Mouse (Mus musculus) c-Kit-positive CD71-positive TER-119-positive erythroid progenitor cells, embryonic 14.5 days (primary cell): Measurements from ENCODE around the gene Riox1.
A peak's percentile ranks its signal among the peaks of the same experiment; 100 is the strongest.
"Not testable (repeated sequence)": the region's sequence is repeated elsewhere in the genome, so short reads cannot be mapped to it uniquely, and the experiment has no call there.

Experiments used
- DNase-seq: peaks from one replicate; pipeline ENCODE4 v3.0.0-alpha.2; 2013; ENCODE audit warnings: low spot score

Gene Riox1

DNA sequence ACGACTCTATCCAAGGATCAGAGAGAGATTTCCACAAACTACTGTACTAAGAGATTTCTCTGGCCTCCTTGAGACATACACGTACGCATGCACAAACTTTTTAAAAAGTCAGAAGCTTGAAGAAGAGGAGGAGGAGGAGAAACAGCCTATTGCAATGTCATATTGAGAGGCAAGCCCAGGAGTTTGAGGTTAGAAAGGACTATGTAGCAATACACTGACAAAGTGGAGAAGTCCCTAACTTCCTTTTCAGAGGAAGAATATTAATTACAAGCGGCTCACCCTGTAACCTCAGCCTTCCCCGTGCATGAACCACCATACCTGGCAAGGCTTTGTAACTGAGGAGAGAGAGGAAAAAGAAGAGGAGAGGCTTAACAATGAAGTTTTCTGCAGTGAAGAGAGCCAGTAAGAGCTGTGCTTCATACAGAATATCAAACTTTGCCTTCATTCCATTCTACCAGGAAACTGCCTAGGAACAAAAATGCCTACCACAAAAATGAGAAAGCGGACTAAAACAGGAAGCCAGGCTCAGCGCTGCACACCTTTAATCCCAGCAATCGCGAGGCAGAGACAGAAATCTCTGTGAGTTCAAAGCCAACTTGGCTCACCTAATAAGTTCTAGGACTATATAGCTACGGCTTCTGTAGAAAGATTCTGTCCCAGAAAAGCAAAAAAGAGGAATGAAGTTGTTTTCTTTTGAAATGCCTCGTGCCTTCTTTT is 474 bp upstream of the Riox1 start:
- DNase-seq: no peak

DNA sequence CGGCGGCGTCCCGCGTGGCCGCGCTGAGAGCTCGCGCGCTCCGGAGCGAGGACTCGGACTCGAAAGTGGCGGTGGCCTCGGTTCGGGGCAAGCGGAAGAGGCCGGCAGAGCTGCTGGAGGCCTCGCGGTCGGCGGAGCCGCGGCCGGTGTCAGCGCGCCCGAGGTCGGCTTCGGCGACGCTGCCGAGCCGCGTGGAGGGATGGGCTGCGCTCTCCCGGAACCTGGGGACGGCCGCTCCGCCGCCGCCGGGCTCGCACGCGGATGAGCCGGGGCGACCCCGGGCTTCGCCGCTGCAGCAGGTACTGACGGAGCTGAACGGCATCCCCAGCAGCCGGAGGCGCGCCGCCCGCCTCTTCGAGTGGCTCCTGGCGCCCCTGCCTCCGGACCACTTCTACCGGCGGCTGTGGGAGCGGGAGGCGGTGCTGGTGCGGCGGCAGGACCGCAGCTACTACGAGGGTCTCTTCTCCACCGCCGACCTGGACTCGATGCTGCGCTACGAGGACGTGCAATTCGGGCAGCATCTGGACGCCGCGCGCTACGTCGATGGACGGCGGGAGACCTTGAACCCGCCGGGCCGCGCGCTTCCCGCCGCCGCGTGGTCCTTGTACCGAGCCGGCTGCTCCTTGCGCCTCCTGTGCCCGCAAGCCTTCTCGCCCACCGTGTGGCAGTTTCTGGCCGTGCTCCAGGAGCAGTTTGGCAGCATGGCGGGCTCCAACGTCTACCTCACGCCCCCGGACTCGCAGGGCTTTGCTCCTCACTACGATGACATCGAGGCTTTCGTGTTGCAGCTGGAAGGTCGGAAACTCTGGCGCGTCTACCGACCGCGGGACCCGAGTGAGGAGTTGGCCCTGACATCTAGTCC is 663 bp downstream of the Riox1 start:
- no peak for DNase-seq

DNA sequence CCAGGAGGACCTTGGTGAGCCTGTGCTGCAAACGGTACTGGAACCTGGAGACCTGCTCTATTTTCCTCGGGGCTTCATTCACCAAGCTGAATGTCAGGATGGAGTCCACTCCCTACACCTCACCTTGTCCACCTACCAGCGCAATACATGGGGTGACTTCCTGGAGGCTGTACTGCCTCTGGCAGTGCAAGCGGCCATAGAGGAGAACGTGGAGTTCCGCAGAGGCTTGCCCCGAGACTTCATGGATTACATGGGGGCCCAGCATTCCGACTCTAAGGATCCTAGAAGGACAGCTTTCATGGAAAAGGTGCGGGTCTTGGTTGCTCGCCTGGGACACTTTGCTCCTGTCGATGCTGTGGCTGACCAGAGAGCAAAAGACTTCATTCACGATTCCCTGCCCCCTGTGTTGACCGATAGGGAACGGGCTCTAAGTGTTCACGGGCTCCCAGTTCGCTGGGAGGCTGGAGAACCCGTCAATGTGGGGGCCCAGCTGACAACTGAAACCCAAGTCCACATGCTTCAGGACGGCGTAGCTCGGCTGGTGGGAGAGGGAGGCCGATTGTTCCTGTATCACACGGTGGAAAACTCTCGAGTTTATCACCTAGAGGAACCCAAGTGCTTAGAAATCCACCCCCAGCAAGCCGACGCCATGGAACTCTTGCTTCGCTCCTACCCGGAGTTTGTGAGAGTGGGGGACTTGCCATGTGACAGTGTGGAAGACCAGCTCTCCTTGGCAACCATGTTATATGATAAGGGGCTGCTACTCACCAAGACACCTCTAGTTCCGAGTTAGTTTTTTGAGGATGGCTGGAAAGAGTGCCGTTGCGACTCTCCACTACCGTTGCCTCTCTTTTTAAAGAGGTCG is 1.5 kb downstream of the Riox1 start:
- DNase-seq: no peak

DNA sequence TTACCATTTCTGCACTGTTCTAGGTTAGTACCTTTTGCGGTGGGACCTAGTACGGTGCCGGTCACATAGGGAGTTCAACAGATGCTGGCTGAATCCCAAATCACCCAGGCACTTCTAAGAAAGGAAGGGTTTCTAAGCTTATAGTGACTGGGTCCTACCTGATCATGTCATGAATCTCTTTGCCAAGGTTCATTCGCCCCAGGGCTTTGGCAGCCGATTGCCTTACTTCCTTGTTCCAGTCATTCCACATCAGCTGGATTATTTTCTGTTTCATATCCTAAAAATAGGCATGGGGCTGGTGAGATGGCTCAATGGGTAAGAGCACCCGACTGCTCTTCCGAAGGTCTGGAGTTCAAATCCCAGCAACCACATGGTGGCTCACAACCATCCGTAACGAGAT is 7.9 kb downstream of the Riox1 start:
- no peak for DNase-seq

DNA sequence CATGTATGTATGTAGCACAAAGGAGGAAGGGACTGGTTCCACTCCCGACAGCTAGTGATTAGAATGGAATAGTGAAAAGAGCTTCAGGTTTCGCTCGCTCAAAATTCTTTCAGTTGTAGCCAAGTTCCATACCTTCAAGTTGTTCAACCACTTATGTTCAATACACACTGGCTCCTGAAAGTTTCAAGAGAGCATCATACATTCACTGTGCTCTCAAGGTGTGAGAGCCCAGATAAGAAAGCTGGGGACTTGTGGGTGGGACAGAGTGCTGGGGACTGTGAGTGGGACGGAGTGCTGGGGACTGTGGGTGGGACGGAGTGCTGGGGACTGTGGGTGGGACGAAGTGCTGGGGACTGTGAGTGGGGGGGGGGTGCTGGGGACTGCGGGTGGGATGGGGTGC is 14.8 kb downstream of the Riox1 start:
- no peak for DNase-seq

DNA sequence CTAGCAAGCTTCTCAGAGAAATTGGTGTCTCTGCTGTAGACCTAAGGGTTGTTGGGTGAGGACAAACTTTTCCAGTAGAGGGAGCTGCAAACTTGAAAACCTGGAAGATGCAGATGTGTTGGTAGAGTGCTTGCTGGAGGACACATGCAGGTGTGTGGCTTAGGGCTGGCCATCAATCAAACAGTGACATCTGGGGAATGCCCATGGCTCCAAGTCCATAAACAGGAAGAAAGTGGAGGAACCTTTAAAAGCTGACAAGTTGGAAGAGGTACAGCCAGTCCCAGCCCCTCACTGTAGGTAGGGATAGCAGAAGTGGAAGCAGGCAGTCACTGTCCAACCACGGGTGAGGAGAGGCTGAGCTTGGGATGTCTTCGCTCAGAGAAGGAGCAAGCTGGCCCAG is 21.7 kb downstream of the Riox1 start:
- no peak for DNase-seq

DNA sequence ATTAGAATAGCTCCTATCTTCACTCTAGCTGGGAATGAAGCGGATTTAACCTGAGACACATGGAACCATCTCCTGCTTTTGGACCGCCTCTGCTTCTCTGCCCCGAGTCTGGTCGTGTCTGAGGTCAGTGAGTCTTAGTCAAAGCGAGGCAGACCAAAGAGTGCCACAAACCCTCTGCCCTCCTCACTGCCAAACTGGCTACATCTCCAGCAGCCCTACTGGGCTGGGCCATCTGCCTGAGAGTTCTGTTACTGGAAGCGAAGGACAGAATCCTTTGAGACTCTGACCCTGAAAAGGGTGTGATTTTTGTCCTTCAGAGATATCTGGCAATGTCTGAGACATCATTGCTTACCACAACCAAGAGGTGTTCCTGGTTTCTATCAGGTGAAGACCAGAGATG is 28.5 kb downstream of the Riox1 start:
- no peak for DNase-seq

DNA sequence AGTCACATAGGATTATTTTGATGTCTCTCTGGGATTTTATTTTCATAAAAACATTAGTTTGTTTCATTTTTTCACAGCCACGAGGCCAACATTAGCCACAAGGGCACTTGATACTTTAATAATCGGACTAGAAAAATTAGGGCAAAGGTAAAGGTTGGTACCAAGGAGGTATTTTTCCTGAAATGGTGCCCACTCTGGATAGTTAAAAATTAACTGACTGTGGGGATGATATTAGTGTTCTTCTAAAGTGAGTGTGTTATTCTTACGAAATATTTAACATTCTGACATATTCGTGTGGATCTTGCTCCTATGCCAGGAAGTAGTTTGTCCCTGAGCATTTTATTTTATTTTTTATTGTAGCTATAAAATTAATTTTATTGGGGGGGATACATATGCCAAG is 31.2 kb downstream of the Riox1 start:
- DNase-seq: no peak

DNA sequence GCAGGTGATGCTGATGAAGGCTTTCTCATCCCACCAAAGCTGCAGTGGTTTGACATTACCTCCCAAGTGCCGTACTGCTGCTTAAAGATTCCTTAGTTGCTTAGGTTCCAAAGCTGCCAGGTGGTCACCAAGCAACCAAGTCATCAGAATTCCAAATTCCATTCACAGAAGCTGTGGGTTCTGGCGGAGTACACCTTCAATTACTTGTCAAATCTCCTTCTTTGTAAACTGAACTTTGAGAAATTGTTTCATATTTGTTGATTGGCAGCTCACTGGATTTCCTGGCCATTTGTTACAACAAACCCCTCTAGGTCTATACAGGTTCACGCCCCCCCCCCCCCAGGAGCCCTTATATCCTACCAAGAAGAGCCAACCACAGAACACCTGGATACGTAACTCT is 34.3 kb downstream of the Riox1 start, which contains the start of gene Heatr4:
Gene Heatr4 (minus strand): TSS at position 101 of the 400 bp plus-strand sequence.
- no peak for DNase-seq

DNA sequence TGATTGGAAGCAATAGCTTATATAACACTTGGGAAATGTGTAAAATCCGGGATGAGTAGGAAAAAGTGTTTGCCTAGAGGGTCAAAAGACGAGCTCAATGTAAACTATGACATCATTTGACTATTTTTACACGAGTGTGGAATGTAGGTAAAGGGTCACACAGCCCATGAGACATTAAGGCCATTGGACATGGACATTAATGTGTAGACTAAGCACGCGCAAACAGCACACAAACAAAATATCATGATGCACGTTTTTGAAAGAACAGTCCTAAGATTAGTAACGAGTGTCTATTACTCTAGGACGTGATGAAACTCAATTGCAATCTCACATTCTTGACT is 36.8 kb downstream of the Riox1 start:
- no peak for DNase-seq

DNA sequence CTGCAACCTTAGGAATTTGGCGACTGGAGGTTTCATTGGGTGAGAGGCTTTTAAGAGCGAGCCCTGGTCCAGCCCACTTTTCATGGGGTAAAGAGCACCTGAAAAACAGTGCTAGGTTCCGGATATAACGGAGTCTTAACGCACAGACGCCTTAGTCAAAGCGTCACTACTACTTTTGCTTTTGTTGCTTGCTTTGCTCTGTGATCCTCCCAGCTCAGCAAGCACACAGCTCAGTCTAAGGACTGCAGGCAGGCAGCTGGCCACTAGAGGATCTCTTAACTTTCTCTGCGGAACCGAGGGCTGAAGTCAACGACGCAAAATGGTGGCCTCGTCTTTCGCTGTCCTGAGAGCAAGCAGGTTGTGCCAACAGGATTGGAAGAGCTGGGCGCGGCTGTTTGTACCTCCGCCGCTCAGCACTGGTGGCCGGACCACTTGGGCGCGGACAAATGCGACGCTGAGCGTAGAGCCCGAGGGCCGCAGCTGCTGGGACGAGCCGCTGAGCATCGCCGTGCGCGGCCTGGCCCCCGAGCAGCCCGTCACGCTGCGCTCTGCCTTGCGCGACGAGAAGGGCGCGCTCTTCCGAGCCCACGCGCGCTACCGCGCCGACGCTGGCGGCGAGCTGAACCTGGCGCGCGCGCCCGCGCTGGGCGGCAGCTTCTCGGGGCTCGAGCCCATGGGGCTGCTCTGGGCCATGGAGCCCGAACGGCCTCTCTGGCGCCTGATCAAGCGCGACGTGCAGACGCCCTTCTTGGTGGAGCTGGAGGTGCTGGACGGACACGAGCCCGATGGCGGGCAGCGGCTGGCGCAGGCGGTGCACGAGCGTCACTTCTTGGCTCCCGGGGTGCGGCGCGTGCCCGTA is 37.4 kb downstream of the Riox1 start, which contains the start of gene Acot2:
Gene Acot2 (plus strand): TSS at position 279 of the 859 bp plus-strand sequence.
- DNase-seq: peak; percentile 53

DNA sequence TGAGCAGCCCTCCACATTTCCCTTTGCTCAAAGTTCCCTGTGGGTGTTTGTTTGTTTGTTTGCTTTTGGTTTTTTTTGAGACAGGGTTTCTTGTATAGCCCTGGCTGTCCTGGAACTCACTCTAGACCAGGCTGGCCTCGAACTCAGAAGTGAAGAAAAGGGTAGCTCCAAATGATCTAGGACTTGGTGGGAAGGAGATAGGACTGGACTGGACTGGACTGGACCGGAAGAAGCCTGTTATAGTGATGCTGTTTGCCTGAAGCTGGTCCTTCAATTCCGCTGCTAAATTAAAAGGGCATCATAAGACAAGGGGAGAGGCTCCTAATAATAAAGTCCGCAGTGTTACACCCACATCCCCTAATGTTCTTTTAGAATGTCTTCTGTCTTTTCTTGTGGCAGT is 38.1 kb downstream of the Riox1 start:
- no peak for DNase-seq

DNA sequence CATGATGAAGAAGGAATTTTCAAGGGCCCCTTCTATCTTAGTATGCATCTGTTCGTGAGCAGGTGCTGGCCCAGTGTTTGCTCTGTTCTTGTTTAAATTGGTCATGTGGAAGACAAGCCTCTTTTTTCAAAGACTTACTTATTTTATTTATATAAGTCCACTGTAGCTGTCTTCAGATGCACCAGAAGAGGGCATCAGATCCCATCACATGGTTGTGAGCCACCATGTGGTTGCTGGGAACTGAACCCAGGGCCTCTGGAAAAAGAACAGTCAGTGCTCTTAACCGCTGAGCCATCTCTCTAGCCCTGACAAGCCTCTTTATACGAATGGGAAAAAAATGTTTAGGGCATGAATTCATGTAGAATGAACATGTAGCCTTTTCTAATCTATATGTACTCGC is 39.0 kb downstream of the Riox1 start:
- no peak for DNase-seq

DNA sequence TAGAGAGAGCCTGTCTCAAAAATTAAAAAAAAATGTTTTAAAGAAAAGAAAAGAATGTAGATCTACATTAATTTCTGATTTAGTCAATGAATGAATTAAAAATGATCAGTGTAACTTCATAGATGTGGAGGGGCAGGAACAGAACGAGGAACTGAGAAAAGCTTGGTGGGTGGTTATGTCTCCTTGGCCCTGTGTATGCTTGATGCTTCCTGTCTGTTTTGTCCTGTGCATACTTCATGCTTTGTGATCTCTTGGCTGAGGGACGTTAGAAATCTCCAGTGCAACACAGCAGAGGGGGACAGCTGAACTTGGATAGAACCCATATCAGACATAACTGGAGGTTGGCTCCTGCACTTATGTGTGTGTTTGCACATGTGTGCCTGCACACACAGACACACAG is 46.8 kb downstream of the Riox1 start:
- no peak for DNase-seq

DNA sequence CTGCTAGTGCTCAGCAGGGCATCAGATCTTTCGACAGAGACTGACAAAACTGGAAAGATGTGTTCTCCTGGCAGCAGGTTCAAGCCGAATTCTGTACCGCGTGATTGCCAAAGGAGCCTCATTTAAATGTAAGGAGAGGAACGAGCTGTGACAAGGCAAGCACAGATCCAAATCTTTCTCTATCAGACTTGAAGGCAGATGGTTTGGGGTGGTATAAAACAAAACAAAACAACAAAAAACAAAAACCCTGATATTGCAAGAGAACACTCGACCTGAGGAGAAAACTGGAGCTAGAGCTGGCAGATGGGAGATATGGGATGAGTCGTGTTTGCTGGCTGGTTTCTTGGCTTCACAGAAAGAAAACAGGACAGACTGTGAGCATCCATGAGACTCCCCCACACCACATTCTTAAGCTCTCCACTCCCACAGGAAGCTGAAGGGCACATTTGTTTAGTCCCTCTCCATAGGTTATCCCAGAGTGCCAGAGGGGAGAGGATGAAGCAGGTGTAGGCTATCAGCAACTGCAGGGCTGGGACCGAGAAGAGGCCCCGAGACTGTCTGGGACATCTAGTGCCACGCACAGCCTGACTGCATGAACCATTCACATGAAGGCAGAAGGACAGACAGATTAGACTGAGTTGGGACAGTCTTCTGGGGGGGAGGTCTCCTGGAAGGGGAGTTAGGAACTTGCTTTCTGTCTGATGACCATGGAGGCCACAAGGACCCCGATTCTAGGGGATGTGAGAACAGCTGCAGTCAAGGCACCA is 48.1 kb downstream of the Riox1 start:
- DNase-seq: no peak

DNA sequence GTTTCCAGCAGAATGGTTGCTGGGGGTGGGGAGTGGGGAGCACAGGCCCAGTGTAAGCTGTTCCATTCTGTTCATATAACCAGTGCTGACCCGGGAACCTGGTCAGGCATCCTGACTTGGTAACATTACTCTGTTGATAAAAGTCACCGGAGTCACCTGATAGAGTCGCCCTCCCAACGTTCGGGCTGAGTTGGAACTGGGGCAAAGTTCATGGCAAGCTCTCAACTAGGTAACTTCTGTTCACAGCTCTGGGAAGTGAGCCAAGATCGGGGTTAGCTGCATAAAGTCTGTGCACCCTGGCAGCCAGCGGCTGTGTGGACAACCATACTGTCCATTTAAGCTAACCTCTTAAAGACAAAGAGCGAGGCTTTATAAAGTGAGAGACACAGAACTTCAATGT is 48.8 kb downstream of the Riox1 start:
- not testable (repeated sequence) for DNase-seq

DNA sequence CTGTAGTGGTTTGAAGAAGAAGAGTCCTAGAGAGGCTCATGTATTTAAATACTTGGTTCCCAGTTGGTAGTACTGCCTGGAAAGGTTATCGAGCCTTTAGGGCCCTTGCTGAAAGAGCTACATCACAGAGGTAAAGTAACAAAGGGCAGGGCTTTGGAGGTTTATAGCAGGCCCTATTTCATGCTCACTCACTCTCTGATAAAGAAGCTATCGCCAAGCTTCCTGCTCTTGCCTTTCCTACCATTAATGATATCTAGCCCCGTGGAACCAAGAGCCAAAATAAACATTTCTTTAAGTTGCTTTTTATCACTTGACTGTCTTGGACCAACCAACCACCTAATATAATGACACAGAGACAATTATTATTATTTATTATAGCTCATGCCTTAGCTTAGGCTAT is 50.0 kb downstream of the Riox1 start:
- no peak for DNase-seq
